Mouse (Mus musculus) embryonic fibroblast, embryonic 13.5 days (primary cell): ENCODE measurements around the gene March11.

Experiments used
- CTCF ChIP-seq: IDR thresholded peaks from 2 replicates; pipeline ENCODE4 v1.5.1; 2011; ENCODE audit warnings: mild to moderate bottlenecking, control low read depth, low read length, moderate library complexity, borderline replicate concordance; ENCODE audit not compliant: insufficient read depth
- POLR2A ChIP-seq: IDR thresholded peaks from 2 replicates; pipeline ENCODE4 v1.6.1; 2011; ENCODE audit warnings: low read depth, mild to moderate bottlenecking, control low read depth, low read length, moderate library complexity

DNA sequence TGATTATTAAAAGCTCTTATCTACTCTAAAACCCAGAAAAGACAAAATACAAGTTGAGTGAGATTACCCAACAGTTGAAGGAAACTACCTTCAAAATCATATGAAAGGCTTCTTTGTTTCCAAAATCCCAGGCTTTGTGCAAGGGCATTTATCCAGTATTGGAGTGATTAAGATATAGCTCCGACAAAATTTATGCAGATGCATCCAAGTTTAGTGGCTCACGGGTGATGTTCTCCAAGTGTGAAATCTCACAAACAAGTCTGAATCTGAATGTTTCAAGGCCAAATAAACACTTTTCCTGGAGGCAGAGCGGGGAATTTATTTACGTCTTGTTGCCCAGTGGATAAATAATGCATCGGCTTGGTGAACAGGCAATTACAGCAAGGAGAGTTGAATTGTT, 32.2 kb upstream of the March11 start:
- TF ChIP-seq CTCF (no peak), POLR2A (no peak)
